ENCODE assay signal across 12 mouse cellular contexts in genomic region chr19:10698131-10698991, GRCm38 (mm10). TPM values are rescaled to one million over a fixed set of nuclear protein-coding genes. Genes with fewer than 3 reads are reported as not detected.
DNase-seq lines count a peak whose midpoint lies in the region; ATAC-seq and TF ChIP-seq lines count a peak whose summit lies in the region.
"Had no signal": no experiment of that assay in that cellular context is flagged by ENCODE, and none has a peak within 500 bp of the region (broad histone marks: within the 10 kb centered on the region; RNA-seq: fewer than 3 reads in every experiment).

No protein-coding gene starts in this region.

- H3K9ac ChIP-seq in heart, embryonic 11.5 days (ENCODE audit: low read depth, low read length): no peak overlapping the region
- H3K9ac ChIP-seq in lung, embryonic 16.5 days (ENCODE audit: low read length): no peak overlapping the region

- no peak overlapping the region for H3K4me2 ChIP-seq in heart, embryonic 11.5 days
- H3K4me2 ChIP-seq in lung, embryonic 16.5 days (ENCODE audit: low read depth, low read length): no peak overlapping the region

- H3K27ac ChIP-seq in heart, embryonic 11.5 days (ENCODE audit: low read depth, low read length): no peak overlapping the region
- peak overlapping the region; percentile 57 for H3K27ac ChIP-seq in lung, embryonic 16.5 days (ENCODE audit: low read length)
- no peak overlapping the region for H3K27ac ChIP-seq in thymus, adult 2 months (ENCODE audit: control insufficient read depth, insufficient read depth, low read length)

- no peaks in the 10 kb centered on the region for H3K36me3 ChIP-seq in heart, embryonic 11.5 days (ENCODE audit: control insufficient read depth, insufficient read depth, low read length)
- no peaks in the 10 kb centered on the region for H3K36me3 ChIP-seq in lung, embryonic 16.5 days (ENCODE audit: control insufficient read depth, insufficient read depth, low read length)
- H3K36me3 ChIP-seq in megakaryocyte, embryonic 14.5 days (replicated peaks; ENCODE audit: low read length): peaks cover 50% of the 10 kb centered on the region
- H3K36me3 ChIP-seq in thymus, adult 2 months (ENCODE audit: control insufficient read depth, insufficient read depth, low read length): no peaks in the 10 kb centered on the region

- WGBS in heart, embryonic 11.5 days (ENCODE audit: insufficient replicate concordance): 62% methylated on average over 9 of the region's 9 CpGs
- WGBS in lung, embryonic 16.5 days: 55% methylated on average over 9 of the region's 9 CpGs
- 25% methylated on average over 9 of the region's 9 CpGs for WGBS in thymus, adult 2 months

- no peaks in the 10 kb centered on the region for H3K9me3 ChIP-seq in heart, embryonic 11.5 days (replicated peaks; ENCODE audit: control insufficient read depth, low read length)
- H3K9me3 ChIP-seq in lung, embryonic 16.5 days (ENCODE audit: control insufficient read depth, low read length): no peaks in the 10 kb centered on the region
- H3K9me3 ChIP-seq in megakaryocyte, embryonic 14.5 days: no peaks in the 10 kb centered on the region

- peaks cover 51% of the 10 kb centered on the region for H3K4me1 ChIP-seq in heart, embryonic 11.5 days (ENCODE audit: control insufficient read depth, insufficient read depth, low read length)
- H3K4me1 ChIP-seq in lung, embryonic 16.5 days (replicated peaks; ENCODE audit: control insufficient read depth, insufficient read depth, low read length): peaks cover 50% of the 10 kb centered on the region
- H3K4me1 ChIP-seq in megakaryocyte, embryonic 14.5 days: peaks cover 99% of the 10 kb centered on the region
- peaks cover 37% of the 10 kb centered on the region for H3K4me1 ChIP-seq in thymus, adult 2 months (replicated peaks; ENCODE audit: control insufficient read depth, insufficient read depth, low read length)

- ATAC-seq in heart, embryonic 11.5 days (replicated peaks; ENCODE audit: insufficient number of reproducible peaks, low FRiP score, low TSS enrichment): no peak
- peak; percentile 48 for ATAC-seq in lung, embryonic 16.5 days (ENCODE audit: low read depth)
- ATAC-seq in granulocyte monocyte progenitor cell, adult 5-6 weeks (replicated peaks; ENCODE audit: poor library complexity, severe bottlenecking): peak; percentile 80

- no peak for TF ChIP-seq CTCF in thymus, adult 2 months (IDR thresholded peaks at IDR 0.05; ENCODE audit: borderline replicate concordance, control insufficient read depth, extremely low read depth, insufficient read depth, low read length, poor library complexity)

- H3K27me3 ChIP-seq in heart, embryonic 11.5 days (ENCODE audit: control insufficient read depth, insufficient read depth, low read length): no peaks in the 10 kb centered on the region
- H3K27me3 ChIP-seq in lung, embryonic 16.5 days (ENCODE audit: control insufficient read depth, insufficient read depth, low read depth, low read length): no peaks in the 10 kb centered on the region
- no peaks in the 10 kb centered on the region for H3K27me3 ChIP-seq in megakaryocyte, embryonic 14.5 days (replicated peaks)
- H3K27me3 ChIP-seq in thymus, adult 2 months (ENCODE audit: control insufficient read depth, insufficient read depth, low read length): no peaks in the 10 kb centered on the region

- no peak overlapping the region for H3K4me3 ChIP-seq in heart, embryonic 11.5 days (ENCODE audit: low read depth, low read length)
- H3K4me3 ChIP-seq in lung, embryonic 16.5 days (ENCODE audit: low read length): no peak overlapping the region
- H3K4me3 ChIP-seq in megakaryocyte, embryonic 14.5 days (replicated peaks): peak overlapping the region; percentile 85
- H3K4me3 ChIP-seq in thymus, adult 2 months (ENCODE audit: control insufficient read depth, insufficient read depth, low read length): no peak overlapping the region

- peak; percentile 84 for DNase-seq in heart, adult 11 months
- DNase-seq in lung, postnatal 10 days: no peak
- DNase-seq in thymus, adult 2 months: no peak
- no peak for DNase-seq in cerebellum, postnatal 10 days
- DNase-seq: spleen, adult 18-20 months had no signal

- no peak for TF ChIP-seq POLR2A in thymus, adult 2 months (IDR thresholded peaks at IDR 0.05; ENCODE audit: control insufficient read depth, extremely low read depth, insufficient read depth, low read length, poor library complexity)

RNA-seq across cellular contexts. Expression of gene Vps37c, which starts 9.8 kb away (rescaled TPM):
- 21.9 and 22.5 TPM in 2 replicates for polyA plus RNA-seq in heart, embryonic 11.5 days (2014; fragmentation: Nextera tagmentation; extraction: Ambion mirVana)
- polyA plus RNA-seq in lung, embryonic 16.5 days (2015; fragmentation: Nextera tagmentation; extraction: Ambion mirVana): 29.9 and 36.2 TPM in 2 replicates
- total RNA-seq in granulocyte monocyte progenitor cell, adult 5-6 weeks (2014; fragmentation: Nextera tagmentation): 21.1 and 23.8 TPM in 2 replicates
- total RNA-seq in granulocyte monocyte progenitor cell, adult 5-6 weeks (2017): 15.3 and 20.0 TPM in 2 replicates
- 60.2 and 90.5 TPM in 2 replicates for polyA plus RNA-seq in megakaryocyte, embryonic 14.5 days (2012; ENCODE audit: insufficient read depth, low replicate concordance)
- 38.2 and 40.4 TPM in 2 replicates for polyA plus RNA-seq in thymus, adult 2 months (2012; rRNA removed)

RNA-seq across cellular contexts. Expression of gene Pga5, which starts 20.5 kb away (rescaled TPM):
- polyA plus RNA-seq in heart, embryonic 11.5 days (2014; fragmentation: Nextera tagmentation; extraction: Ambion mirVana): not detected in 2 replicates
- not detected in 2 replicates for polyA plus RNA-seq in lung, embryonic 16.5 days (2015; fragmentation: Nextera tagmentation; extraction: Ambion mirVana)
- total RNA-seq in granulocyte monocyte progenitor cell, adult 5-6 weeks (2014; fragmentation: Nextera tagmentation): not detected in 2 replicates
- not detected in 2 replicates for total RNA-seq in granulocyte monocyte progenitor cell, adult 5-6 weeks (2017)
- not detected in 2 replicates for polyA plus RNA-seq in megakaryocyte, embryonic 14.5 days (2012; ENCODE audit: insufficient read depth, low replicate concordance)
- polyA plus RNA-seq in thymus, adult 2 months (2012; rRNA removed): 0.46 and 0.59 TPM in 2 replicates
- total RNA-seq: gastrocnemius, adult 8-10 months; layer of hippocampus, adult 18-20 months had no signal
- polyA plus RNA-seq: C2C12 had no signal

RNA-seq across cellular contexts. Expression of gene Cd5, which starts 40.4 kb away (rescaled TPM):
- 0.39 and 0.72 TPM in 2 replicates for polyA plus RNA-seq in heart, embryonic 11.5 days (2014; fragmentation: Nextera tagmentation; extraction: Ambion mirVana)
- polyA plus RNA-seq in lung, embryonic 16.5 days (2015; fragmentation: Nextera tagmentation; extraction: Ambion mirVana): 0.87 and 1.1 TPM in 2 replicates
- not detected in 2 replicates for total RNA-seq in granulocyte monocyte progenitor cell, adult 5-6 weeks (2014; fragmentation: Nextera tagmentation)
- not detected in 2 replicates for total RNA-seq in granulocyte monocyte progenitor cell, adult 5-6 weeks (2017)
- polyA plus RNA-seq in megakaryocyte, embryonic 14.5 days (2012; ENCODE audit: insufficient read depth, low replicate concordance): not detected in 2 replicates
- polyA plus RNA-seq in thymus, adult 2 months (2012; rRNA removed): 250 and 282 TPM in 2 replicates
- total RNA-seq: layer of hippocampus, adult 18-20 months had no signal

Comparison
In these comparisons a context has a peak if more than half of its experiments do, and no peak if none do; other contexts are left out.
1. RNA of gene Cd5, which starts 40.4 kb away (polyA plus RNA-seq): 250 to 282 TPM in thymus, adult 2 months; 0.87 to 1.1 TPM in lung, embryonic 16.5 days, 0.39 to 0.72 TPM in heart, embryonic 11.5 days and not detected in megakaryocyte, embryonic 14.5 days; every median in the first group is over 100 times any median in the second.